Mouse (Mus musculus): ENCODE measurements around the gene Zcchc4. TPM values are rescaled to one million over a fixed set of nuclear protein-coding genes. Genes with fewer than 3 reads are reported as not detected.

Gene Zcchc4
- polyA plus RNA-seq, 1 experiment from 2014 or later, result 8.6 TPM

DNA sequence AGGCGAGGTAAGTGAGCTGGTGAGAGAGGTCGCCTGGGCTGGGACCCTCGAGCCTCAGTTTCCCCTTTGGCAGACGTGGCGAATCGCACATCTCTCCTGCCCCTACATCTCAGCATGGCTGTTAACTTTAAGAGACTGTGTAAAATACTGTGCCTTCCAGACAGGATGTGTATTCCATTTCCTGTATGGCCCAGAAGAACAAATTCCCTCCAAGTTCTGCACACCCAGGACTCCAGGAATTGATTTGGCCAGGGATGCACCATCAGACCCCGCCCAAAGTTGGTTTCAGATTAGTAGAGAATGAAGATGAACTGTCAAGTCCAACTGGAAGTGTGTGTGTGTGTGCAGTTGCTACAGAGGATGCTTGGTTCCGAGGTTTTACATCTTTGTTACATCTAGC is 59.2 kb downstream of the Zcchc4 start:
- Histone ChIP-seq H3K4me1 (peaks cover 30% of the 10 kb centered on the region), H3K4me3 (replicated peaks) (peak overlapping the region; percentile 81), H3K4me2 (peak overlapping the region; percentile 84), H3K36me3 (peaks cover 11% of the 10 kb centered on the region), H3K27me3 (replicated peaks) (no peaks in the 10 kb centered on the region), H3K27ac (replicated peaks) (peak overlapping the region; percentile 90), H3K9ac (replicated peaks) (peak overlapping the region; percentile 92), H3K9me3 (replicated peaks) (no peaks in the 10 kb centered on the region)
- no peak; the same call in 1 of the 2 replicates for ATAC-seq (ENCODE audit: low FRiP score)
- WGBS, result 7% methylated on average over 8 of the region's 8 CpGs

DNA sequence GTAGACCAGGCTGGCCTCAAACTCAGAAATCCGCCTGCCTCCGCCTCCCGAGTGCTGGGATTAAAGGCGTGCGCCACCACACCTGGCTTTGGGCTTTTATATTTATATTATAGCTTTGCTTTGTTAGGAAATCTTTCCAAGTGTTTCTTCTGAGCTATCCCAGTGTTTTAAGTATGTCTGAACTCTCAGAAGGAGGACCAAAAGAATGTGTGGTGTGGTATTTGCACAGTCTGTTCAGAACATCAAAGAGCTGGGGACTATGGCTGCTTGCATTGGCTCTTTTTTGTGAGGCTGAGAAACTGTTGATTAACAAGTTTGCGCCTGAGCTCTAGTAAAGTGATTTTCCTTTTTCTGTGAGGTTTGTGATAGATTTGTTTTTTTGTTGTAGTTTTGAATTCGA is 69.1 kb downstream of the Zcchc4 start:
- WGBS, result 98% methylated on average over 7 of the region's 7 CpGs
- Histone ChIP-seq H3K4me2 (no peak overlapping the region), H3K4me1 (no peaks in the 10 kb centered on the region)

DNA sequence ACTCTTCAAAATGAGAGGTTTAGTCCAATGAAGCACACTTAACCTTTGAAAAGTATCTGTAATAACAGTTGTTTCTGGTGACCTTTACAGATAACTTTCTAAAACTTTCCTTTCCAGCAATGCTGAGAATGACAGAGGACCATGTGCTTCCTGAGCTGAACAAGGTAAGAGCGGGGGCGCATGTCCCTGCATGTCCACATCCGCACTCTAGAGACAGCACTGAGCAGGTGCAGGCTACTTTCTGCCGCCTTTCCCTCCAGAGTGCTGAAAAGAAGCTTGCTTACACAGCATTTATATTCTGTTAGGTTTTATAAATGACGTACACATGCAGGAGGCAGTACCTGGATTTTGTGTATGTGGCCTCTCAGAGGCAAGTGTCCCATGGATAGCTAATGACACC is 80.5 kb downstream of the Zcchc4 start:
- no peaks in the 10 kb centered on the region for H3K4me1 ChIP-seq
- no peak overlapping the region for H3K27ac ChIP-seq (replicated peaks)
- no peaks in the 10 kb centered on the region for H3K27me3 ChIP-seq (replicated peaks)
- H3K9ac ChIP-seq (replicated peaks), result no peak overlapping the region
- no peak for ATAC-seq (ENCODE audit: low FRiP score)
- peaks cover 62% of the 10 kb centered on the region for H3K36me3 ChIP-seq
- no peaks in the 10 kb centered on the region for H3K9me3 ChIP-seq (replicated peaks)
- 96% methylated on average over 5 of the region's 5 CpGs for WGBS
- no peak overlapping the region for H3K4me2 ChIP-seq
- H3K4me3 ChIP-seq (replicated peaks), result no peak overlapping the region

More for the DNA sequence above, 69.1 kb downstream of the Zcchc4 start:
- no peak overlapping the region for H3K27ac ChIP-seq (replicated peaks)
- peaks cover 64% of the 10 kb centered on the region for H3K36me3 ChIP-seq
- no peak overlapping the region for H3K4me3 ChIP-seq (replicated peaks)
- ATAC-seq (ENCODE audit: low FRiP score), result no peak
- no peaks in the 10 kb centered on the region for H3K9me3 ChIP-seq (replicated peaks)
- H3K27me3 ChIP-seq (replicated peaks), result no peaks in the 10 kb centered on the region
- no peak overlapping the region for H3K9ac ChIP-seq (replicated peaks)

DNA sequence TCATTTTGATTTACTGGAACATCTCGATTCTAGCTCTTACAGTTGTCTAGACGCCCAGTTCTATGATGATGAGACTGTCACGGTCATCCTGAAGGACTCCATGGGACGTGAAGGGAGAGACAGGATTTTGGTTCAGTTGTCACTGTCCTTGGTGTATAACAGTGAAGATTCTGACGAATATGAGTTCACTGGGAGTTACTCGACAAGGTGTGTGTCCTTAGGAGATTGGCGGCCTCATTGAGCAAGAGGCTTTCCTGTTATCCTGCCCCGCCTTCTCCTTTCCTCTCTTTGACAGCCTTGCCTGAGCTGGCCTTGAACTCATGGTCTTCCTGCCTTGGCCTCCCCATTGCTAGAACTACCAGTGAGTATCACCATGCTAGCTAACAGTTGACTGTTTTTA is 89.2 kb downstream of the Zcchc4 start:
- H3K36me3 ChIP-seq, result peaks cover 78% of the 10 kb centered on the region
- no peak for ATAC-seq (ENCODE audit: low FRiP score)
- no peak overlapping the region for H3K9ac ChIP-seq (replicated peaks)
- no peaks in the 10 kb centered on the region for H3K27me3 ChIP-seq (replicated peaks)
- H3K4me2 ChIP-seq, result no peak overlapping the region
- no peaks in the 10 kb centered on the region for H3K9me3 ChIP-seq (replicated peaks)
- H3K27ac ChIP-seq (replicated peaks), result no peak overlapping the region
- WGBS, result 89% methylated on average over 8 of the region's 8 CpGs
- H3K4me1 ChIP-seq, result peaks cover 7% of the 10 kb centered on the region
- H3K4me3 ChIP-seq (replicated peaks), result no peak overlapping the region

DNA sequence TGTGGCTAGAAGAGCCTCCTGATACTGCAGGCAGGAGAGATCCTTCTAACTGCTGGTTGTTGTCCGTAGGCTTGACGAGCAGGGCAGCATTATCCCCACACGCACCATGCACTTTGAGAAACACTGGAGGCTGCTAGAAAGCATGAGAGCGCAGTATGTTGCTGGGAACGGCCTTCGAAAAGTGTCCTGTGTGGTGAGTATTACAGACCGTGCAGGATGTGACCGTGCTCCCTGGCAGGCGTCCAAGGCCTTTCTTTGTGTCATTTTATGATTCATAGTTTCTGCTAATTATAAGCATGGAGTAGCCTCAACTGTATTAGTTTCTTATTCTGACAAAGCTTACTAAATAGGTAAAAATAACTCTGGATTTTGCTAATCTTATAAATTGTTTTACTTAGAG is 90.6 kb downstream of the Zcchc4 start:
- H3K36me3 ChIP-seq, result peaks cover 65% of the 10 kb centered on the region
- WGBS, result 74% methylated on average over 9 of the region's 9 CpGs

DNA sequence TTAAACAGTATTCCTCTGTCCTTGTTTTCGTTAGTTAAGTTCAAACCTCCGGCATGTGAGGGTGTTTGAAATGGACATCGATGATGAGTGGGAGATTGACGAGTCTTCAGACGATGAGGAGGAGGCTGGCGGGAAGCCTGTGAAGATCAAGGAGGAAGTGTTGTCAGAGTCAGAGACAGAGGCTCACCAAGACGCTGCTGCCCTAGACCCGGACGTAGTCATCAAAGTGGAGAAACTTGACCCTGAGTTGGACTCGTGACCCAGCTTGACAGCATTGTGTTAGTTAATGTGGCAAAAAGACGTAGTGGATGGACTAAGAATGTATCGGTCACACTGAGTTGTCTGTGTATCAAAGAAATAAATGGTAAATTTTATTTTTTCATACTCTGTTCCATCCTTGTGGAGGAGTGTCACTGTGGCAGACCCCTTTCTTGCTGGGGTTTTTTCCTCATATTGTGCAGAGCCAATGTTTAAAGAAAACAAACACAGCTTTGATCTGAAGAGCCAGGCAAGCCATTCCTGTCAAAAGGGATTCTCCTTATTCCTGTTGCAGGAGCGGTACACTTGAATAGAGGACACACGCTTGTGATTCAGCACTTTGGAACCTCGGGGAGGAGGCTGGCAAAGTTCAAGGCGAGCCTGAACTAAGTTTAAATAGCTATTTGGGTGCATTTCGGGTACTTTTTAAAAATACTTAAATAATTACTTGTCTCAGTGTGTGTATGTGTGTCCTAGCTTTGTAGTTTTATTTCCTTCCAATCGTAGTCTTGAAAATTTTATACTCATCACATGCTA is 91.3 kb downstream of the Zcchc4 start:
- H3K27ac ChIP-seq (replicated peaks), result no peak overlapping the region
- ATAC-seq (ENCODE audit: low FRiP score), result no peak
- WGBS, result 83% methylated on average over 18 of the region's 18 CpGs
- no peaks in the 10 kb centered on the region for H3K9me3 ChIP-seq (replicated peaks)
- no peak overlapping the region for H3K4me2 ChIP-seq
- no peaks in the 10 kb centered on the region for H3K27me3 ChIP-seq (replicated peaks)
- no peak overlapping the region for H3K4me3 ChIP-seq (replicated peaks)
- peaks cover 21% of the 10 kb centered on the region for H3K4me1 ChIP-seq
- no peak overlapping the region for H3K9ac ChIP-seq (replicated peaks)
- peaks cover 58% of the 10 kb centered on the region for H3K36me3 ChIP-seq

More for the DNA sequence above, 90.6 kb downstream of the Zcchc4 start:
- Histone ChIP-seq H3K4me3 (replicated peaks) (no peak overlapping the region), H3K27ac (replicated peaks) (no peak overlapping the region), H3K4me2 (no peak overlapping the region), H3K9me3 (replicated peaks) (no peaks in the 10 kb centered on the region), H3K4me1 (peaks cover 21% of the 10 kb centered on the region), H3K9ac (replicated peaks) (no peak overlapping the region), H3K27me3 (replicated peaks) (no peaks in the 10 kb centered on the region)
- no peak for ATAC-seq (ENCODE audit: low FRiP score)

DNA sequence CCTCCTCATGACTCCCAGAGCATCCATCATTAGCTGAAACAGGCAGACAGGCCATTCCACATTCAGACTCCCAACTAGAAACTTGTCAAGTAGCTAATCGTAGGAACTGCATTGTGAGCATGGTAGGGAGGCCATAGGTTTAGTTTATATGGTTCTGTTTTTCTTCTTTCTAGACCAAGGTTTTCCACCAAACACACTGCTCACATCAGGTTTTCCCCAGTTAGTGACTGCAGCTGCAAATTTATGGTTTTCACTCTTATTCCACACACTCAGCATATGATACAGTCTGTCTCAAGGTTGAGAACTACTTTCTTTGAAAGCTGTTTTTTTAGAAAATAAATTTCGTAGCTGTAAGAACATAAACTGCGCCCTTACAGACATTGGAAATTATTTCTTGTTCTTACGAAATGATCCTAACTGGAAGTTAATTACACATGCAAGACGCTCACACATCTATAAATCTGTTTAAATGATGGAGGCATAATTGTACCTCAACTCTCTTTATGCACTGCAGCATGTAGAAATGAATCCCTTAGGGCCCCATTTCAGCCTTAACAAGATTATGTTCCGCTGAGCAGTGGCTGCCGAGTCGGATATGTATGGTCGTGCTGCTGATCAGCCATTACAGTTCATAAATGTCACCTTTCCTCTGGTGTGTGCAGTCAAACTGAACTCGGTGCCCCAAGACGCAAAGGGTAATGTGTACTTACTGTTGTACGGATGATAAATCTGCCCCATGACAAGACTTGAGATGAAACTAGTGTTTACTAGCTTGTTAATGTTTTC is 93.9 kb downstream of the Zcchc4 start:
- H3K4me2 ChIP-seq, result no peak overlapping the region
- peaks cover 21% of the 10 kb centered on the region for H3K4me1 ChIP-seq
- H3K27me3 ChIP-seq (replicated peaks), result no peaks in the 10 kb centered on the region
- H3K36me3 ChIP-seq, result peaks cover 37% of the 10 kb centered on the region
- H3K9ac ChIP-seq (replicated peaks), result no peak overlapping the region
- H3K4me3 ChIP-seq (replicated peaks), result no peak overlapping the region
- 37% methylated on average over 12 of the region's 12 CpGs for WGBS
- peak overlapping the region; percentile 45 for H3K27ac ChIP-seq (replicated peaks)
- H3K9me3 ChIP-seq (replicated peaks), result no peaks in the 10 kb centered on the region
- ATAC-seq (ENCODE audit: low FRiP score), result peak; percentile 78

DNA sequence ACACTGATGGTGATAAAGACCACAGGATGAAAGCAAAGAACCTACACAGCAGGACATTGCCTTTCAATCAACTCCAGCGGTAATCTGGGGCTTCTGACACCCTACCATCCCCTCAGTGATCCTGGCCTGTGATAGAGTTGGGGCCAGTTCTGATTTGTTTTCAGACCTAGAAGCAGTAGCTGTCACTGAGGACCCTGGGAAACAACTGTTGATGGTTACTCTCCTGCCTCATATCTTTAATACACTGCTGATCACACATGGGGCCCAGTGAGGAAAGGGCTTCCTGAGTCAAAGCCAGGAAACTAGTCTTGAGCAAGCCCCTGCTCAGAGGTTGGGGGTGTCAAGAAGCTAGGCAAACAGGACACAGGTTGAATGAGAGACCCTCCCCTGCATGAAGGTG is 96.3 kb downstream of the Zcchc4 start:
- no peak for ATAC-seq (ENCODE audit: low FRiP score)
- H3K27ac ChIP-seq (replicated peaks), result no peak overlapping the region
- H3K4me3 ChIP-seq (replicated peaks), result no peak overlapping the region
- peaks cover 17% of the 10 kb centered on the region for H3K36me3 ChIP-seq
- peaks cover 21% of the 10 kb centered on the region for H3K4me1 ChIP-seq
- H3K9ac ChIP-seq (replicated peaks), result no peak overlapping the region
- H3K9me3 ChIP-seq (replicated peaks), result no peaks in the 10 kb centered on the region
- H3K27me3 ChIP-seq (replicated peaks), result no peaks in the 10 kb centered on the region
- WGBS, result 23% methylated on average over 1 of the region's 1 CpGs
- H3K4me2 ChIP-seq, result no peak overlapping the region

DNA sequence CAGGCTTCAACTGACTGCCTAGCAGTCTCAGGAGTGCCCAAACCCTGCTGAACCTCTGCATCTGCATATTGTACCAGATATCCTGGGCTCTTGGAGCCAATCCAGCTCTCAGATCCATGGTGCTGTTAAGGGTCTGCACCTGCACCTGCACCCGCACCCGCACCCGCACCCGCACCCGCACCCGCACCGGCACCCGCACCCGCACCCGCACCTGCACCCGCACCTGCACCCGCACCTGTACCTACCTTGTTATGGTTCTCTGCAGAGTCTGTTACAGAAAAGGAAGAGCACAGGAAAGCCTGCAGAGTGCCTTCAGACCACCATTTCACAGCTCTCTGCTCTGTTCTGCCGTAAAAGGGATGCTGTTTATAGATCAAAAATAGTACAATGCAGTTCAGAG is 96.8 kb downstream of the Zcchc4 start:
- WGBS, result 97% methylated on average over 13 of the region's 13 CpGs
- H3K27ac ChIP-seq (replicated peaks), result no peak overlapping the region
- no peak for ATAC-seq (ENCODE audit: low FRiP score)

More for the DNA sequence above, 96.8 kb downstream of the Zcchc4 start:
- H3K9me3 ChIP-seq (replicated peaks), result no peaks in the 10 kb centered on the region
- no peak overlapping the region for H3K4me3 ChIP-seq (replicated peaks)
- peaks cover 12% of the 10 kb centered on the region for H3K36me3 ChIP-seq
- no peak overlapping the region for H3K4me2 ChIP-seq
- H3K4me1 ChIP-seq, result peaks cover 21% of the 10 kb centered on the region
- no peak overlapping the region for H3K9ac ChIP-seq (replicated peaks)
- no peaks in the 10 kb centered on the region for H3K27me3 ChIP-seq (replicated peaks)

Other genes with a start within 250 kb of the Zcchc4 start
- gene Lgi2, start 208.9 kb upstream of the Zcchc4 start, polyA plus RNA-seq (2015; fragmentation: Nextera tagmentation; extraction: Ambion mirVana), result 6.9 and 7.8 TPM in 2 replicates
- 6.2 and 7.4 TPM in 2 replicates for gene Sepsecs, start 105.7 kb upstream of the Zcchc4 start, polyA plus RNA-seq (2015; fragmentation: Nextera tagmentation; extraction: Ambion mirVana)
- gene Pi4k2b, start 33.8 kb upstream of the Zcchc4 start, polyA plus RNA-seq (2015; fragmentation: Nextera tagmentation; extraction: Ambion mirVana), result 4.4 and 7.6 TPM in 2 replicates
- 99.4 and 103 TPM in 2 replicates for gene Anapc4, start 58.6 kb downstream of the Zcchc4 start, polyA plus RNA-seq (2015; fragmentation: Nextera tagmentation; extraction: Ambion mirVana)

Measured in neural tube, embryonic 15.5 days (tissue).